Mouse (Mus musculus) intestine, embryonic 14.5 days (tissue): ENCODE results near the gene Mmrn2. TPM values are rescaled to one million over a fixed set of nuclear protein-coding genes. Genes with fewer than 3 reads are reported as not detected.

ENCODE experiments used
- ATAC-seq: fragments of 200-750 bp; cut with Nextera tagmentation; replicated peaks from 2 replicates; pipeline ENCODE4 v1.8.0; 2017; ENCODE audit warnings: low read depth, moderate number of reproducible peaks, moderate TSS enrichment, moderate library complexity; ENCODE audit not compliant: low FRiP score, low TSS enrichment
- DNase-seq: peaks from one replicate; pipeline ENCODE4 v3.0.0-alpha.2; 2018; ENCODE audit warnings: low spot score
- H3K27ac ChIP-seq: fragments of 300-500 bp; sonication (generic); 2 replicates; pipeline ENCODE4 v1.5.1; 2014; ENCODE audit warnings: low read depth, mild to moderate bottlenecking, control low read depth
- H3K27me3 ChIP-seq: fragments of 300-500 bp; sonication (generic); replicated peaks from 2 replicates; pipeline ENCODE4 v1.6.1; 2014; ENCODE audit warnings: low read length, control low read depth; ENCODE audit not compliant: control insufficient read depth, insufficient read depth
- H3K36me3 ChIP-seq: fragments of 300-500 bp; sonication (generic); 2 replicates; pipeline ENCODE4 v1.6.1; 2014; ENCODE audit warnings: low read length, control low read depth; ENCODE audit not compliant: control insufficient read depth, insufficient read depth
- H3K4me1 ChIP-seq: fragments of 300-500 bp; sonication (generic); replicated peaks from 2 replicates; pipeline ENCODE4 v1.6.1; 2014; ENCODE audit warnings: low read length, control low read depth, mixed read lengths; ENCODE audit not compliant: control insufficient read depth, insufficient read depth
- H3K4me2 ChIP-seq: fragments of 300-500 bp; sonication (generic); 2 replicates; pipeline ENCODE4 v1.6.1; 2014; ENCODE audit warnings: low read length
- H3K4me3 ChIP-seq: fragments of 300-500 bp; sonication (generic); 2 replicates; pipeline ENCODE4 v1.5.1; 2014; ENCODE audit warnings: low read depth, low read length, control low read depth, mixed read lengths
- H3K9ac ChIP-seq: fragments of 300-500 bp; sonication (generic); 2 replicates; pipeline ENCODE4 v1.6.1; 2014; ENCODE audit warnings: mild to moderate bottlenecking, low read length
- H3K9me3 ChIP-seq: fragments of 300-500 bp; sonication (generic); 2 replicates; pipeline ENCODE4 v1.6.1; 2016; ENCODE audit warnings: low read length, control low read depth; ENCODE audit not compliant: control insufficient read depth
- WGBS: fragments of 180-500 bp; shearing (Covaris S2); extraction: QIAGEN DNeasy Blood & Tissue Kit; methylation state at CpG from one replicate; pipeline ENCODE4 v1.1.7; 2014; 5-methylcytosine and 5-hydroxymethylcytosine counted together
- polyA plus RNA-seq: library from polyadenylated mRNA; unstranded; fragments of >200 nt; fragmentation: Nextera tagmentation; extraction: Ambion mirVana; gene quantifications from 2 replicates; pipeline ENCODE4 v1.2.1, GENCODE M21; 2014

Gene Mmrn2
- polyA plus RNA-seq, 1 experiment from 2014 or later = 8.1 TPM

- H3K36me3 ChIP-seq = no peaks in the 10 kb centered on the region
- no peaks in the 10 kb centered on the region for H3K27me3 ChIP-seq
- DNase-seq = no peak
- peaks cover 22% of the 10 kb centered on the region for H3K4me1 ChIP-seq
- no peak overlapping the region for H3K9ac ChIP-seq
- H3K9me3 ChIP-seq = no peaks in the 10 kb centered on the region
- no peak overlapping the region for H3K4me3 ChIP-seq
- ATAC-seq = no peak
- no peak overlapping the region for H3K27ac ChIP-seq
- 90% methylated on average over 5 of the region's 5 CpGs for WGBS
- peak overlapping the region; percentile 18; the same call in 1 of the 2 replicates for H3K4me2 ChIP-seq
Observed at GRCm38 (mm10) chr14:34375941-34376340, 676 bp downstream of the Mmrn2 start.

GRCm38 (mm10) chr14:34377121-34377520 is 1.9 kb downstream of the Mmrn2 start:
- Histone ChIP-seq H3K4me1 (peaks cover 22% of the 10 kb centered on the region), H3K27me3 (no peaks in the 10 kb centered on the region), H3K36me3 (no peaks in the 10 kb centered on the region), H3K9ac (no peak overlapping the region), H3K9me3 (no peaks in the 10 kb centered on the region), H3K27ac (no peak overlapping the region), H3K4me2 (peak overlapping the region; percentile 18; the same call in 1 of the 2 replicates), H3K4me3 (no peak overlapping the region)
- ATAC-seq = no peak
- DNase-seq = no peak
- 57% methylated on average over 4 of the region's 4 CpGs for WGBS

- DNase-seq = no peak
- Histone ChIP-seq H3K27me3 (no peaks in the 10 kb centered on the region), H3K9me3 (no peaks in the 10 kb centered on the region), H3K27ac (peak overlapping the region; percentile 59), H3K4me1 (peaks cover 22% of the 10 kb centered on the region), H3K9ac (no peak overlapping the region), H3K4me2 (peak overlapping the region; percentile 6; the same call in 1 of the 2 replicates), H3K4me3 (no peak overlapping the region), H3K36me3 (no peaks in the 10 kb centered on the region)
- 29% methylated on average over 11 of the region's 11 CpGs for WGBS
- ATAC-seq = peak; percentile 29
Observed at GRCm38 (mm10) chr14:34378560-34379331, 3.5 kb downstream of the Mmrn2 start.

- DNase-seq = no peak
- Histone ChIP-seq H3K4me2 (no peak overlapping the region), H3K4me3 (no peak overlapping the region), H3K4me1 (peaks cover 10% of the 10 kb centered on the region), H3K36me3 (no peaks in the 10 kb centered on the region), H3K27ac (no peak overlapping the region), H3K9ac (no peak overlapping the region), H3K9me3 (no peaks in the 10 kb centered on the region), H3K27me3 (no peaks in the 10 kb centered on the region)
- ATAC-seq = no peak
- WGBS = 93% methylated on average over 9 of the region's 9 CpGs
Observed at GRCm38 (mm10) chr14:34382921-34383704, 7.8 kb downstream of the Mmrn2 start.

GRCm38 (mm10) chr14:34393295-34393694 is 18.0 kb downstream of the Mmrn2 start:
- no peak for ATAC-seq
- no peak overlapping the region for H3K4me2 ChIP-seq
- H3K27ac ChIP-seq = no peak overlapping the region
- peaks cover 3% of the 10 kb centered on the region; the same call in 1 of the 2 replicates for H3K9me3 ChIP-seq
- no peaks in the 10 kb centered on the region for H3K4me1 ChIP-seq
- no peak for DNase-seq
- H3K9ac ChIP-seq = no peak overlapping the region
- no peak overlapping the region for H3K4me3 ChIP-seq
- WGBS = 75% methylated on average over 4 of the region's 4 CpGs
- no peaks in the 10 kb centered on the region for H3K27me3 ChIP-seq
- H3K36me3 ChIP-seq = peaks cover 2% of the 10 kb centered on the region; the same call in 1 of the 2 replicates

- no peaks in the 10 kb centered on the region for H3K9me3 ChIP-seq
- no peaks in the 10 kb centered on the region for H3K27me3 ChIP-seq
- peaks cover 10% of the 10 kb centered on the region for H3K36me3 ChIP-seq
- DNase-seq = no peak
- H3K9ac ChIP-seq = no peak overlapping the region
- H3K4me2 ChIP-seq = no peak overlapping the region
- H3K4me3 ChIP-seq = no peak overlapping the region
- no peak for ATAC-seq
- no peaks in the 10 kb centered on the region for H3K4me1 ChIP-seq
- 90% methylated on average over 5 of the region's 5 CpGs for WGBS
- no peak overlapping the region for H3K27ac ChIP-seq
Observed at GRCm38 (mm10) chr14:34397871-34398270, 22.6 kb downstream of the Mmrn2 start.

GRCm38 (mm10) chr14:34398901-34399300 is 23.6 kb downstream of the Mmrn2 start:
- ATAC-seq (no peak), DNase-seq (no peak)
- Histone ChIP-seq H3K36me3 (peaks cover 18% of the 10 kb centered on the region), H3K27ac (no peak overlapping the region), H3K27me3 (no peaks in the 10 kb centered on the region), H3K4me1 (no peaks in the 10 kb centered on the region), H3K9ac (no peak overlapping the region), H3K9me3 (no peaks in the 10 kb centered on the region), H3K4me2 (no peak overlapping the region), H3K4me3 (no peak overlapping the region)
- 91% methylated on average over 21 of the region's 21 CpGs for WGBS

GRCm38 (mm10) chr14:34399301-34399700 is 24.0 kb downstream of the Mmrn2 start:
- H3K27ac ChIP-seq = no peak overlapping the region
- no peak overlapping the region for H3K4me2 ChIP-seq
- no peak overlapping the region for H3K4me3 ChIP-seq
- H3K9ac ChIP-seq = no peak overlapping the region
- no peaks in the 10 kb centered on the region for H3K4me1 ChIP-seq
- H3K27me3 ChIP-seq = no peaks in the 10 kb centered on the region
- no peaks in the 10 kb centered on the region for H3K9me3 ChIP-seq
- peaks cover 21% of the 10 kb centered on the region for H3K36me3 ChIP-seq
- DNase-seq (no peak), ATAC-seq (no peak)
- WGBS = 93% methylated on average over 6 of the region's 6 CpGs
